Mouse (Mus musculus): Measurements from ENCODE around the gene Gm20814. TPM values are rescaled to one million over a fixed set of nuclear protein-coding genes. Genes with fewer than 3 reads are reported as not detected.
"Not testable (repeated sequence)": the region's sequence is repeated elsewhere in the genome, so short reads cannot be mapped to it uniquely, and the experiment has no call there.

Gene Gm20814
- not detected in 2 replicates for polyA plus RNA-seq (2014; fragmentation: Nextera tagmentation; extraction: Ambion mirVana)

DNA sequence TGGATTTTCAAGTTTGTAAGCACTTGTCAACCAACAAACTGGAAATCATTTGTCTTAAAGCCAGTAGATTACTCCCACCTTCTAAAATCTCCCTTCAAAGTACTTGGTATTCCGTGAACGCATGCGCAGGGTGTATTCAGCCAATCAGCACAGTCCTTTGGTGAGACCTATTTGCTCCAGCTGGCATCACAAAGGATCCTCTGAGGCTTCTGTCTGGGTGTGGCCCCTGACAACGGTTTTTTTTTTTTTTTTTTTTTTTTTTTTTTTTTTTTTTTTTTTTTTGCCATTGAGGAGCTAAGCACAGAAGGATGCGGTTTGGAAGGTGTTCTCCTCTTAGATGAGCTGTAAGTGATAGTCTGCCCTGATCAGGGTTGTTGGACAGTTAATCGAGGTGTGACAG is at the start of gene Gm20814:
Gm20814 (plus strand) TSS at position 301 of the 400 bp plus-strand sequence.
- not testable (repeated sequence) for H3K27me3 ChIP-seq (ENCODE audit: control insufficient read depth, insufficient read depth, low read length); H3K36me3 ChIP-seq (ENCODE audit: control insufficient read depth, insufficient read depth, low read length); H3K4me2 ChIP-seq (ENCODE audit: low read depth, low read length, severe bottlenecking); H3K27ac ChIP-seq (ENCODE audit: low read depth, low read length); H3K9me3 ChIP-seq (ENCODE audit: control insufficient read depth, low read length); H3K4me3 ChIP-seq (ENCODE audit: low read depth, low read length); H3K4me1 ChIP-seq (replicated peaks; ENCODE audit: control insufficient read depth, insufficient read depth, low read length); DNase-seq (ENCODE audit: low spot score); ATAC-seq (replicated peaks; ENCODE audit: low FRiP score); H3K9ac ChIP-seq (ENCODE audit: low read length)
- no CpG with 5 or more reads among the region's 6 CpGs for WGBS
